Mouse (Mus musculus) limb, embryonic 15.5 days (tissue): ENCODE measurements around the gene Amdhd1. TPM values are rescaled to one million over a fixed set of nuclear protein-coding genes. Genes with fewer than 3 reads are reported as not detected.

Experiments
- ATAC-seq: fragments of 200-750 bp; cut with Nextera tagmentation; 2 replicates; pipeline ENCODE4 v1.8.0; 2017; ENCODE audit warnings: low read depth, moderate TSS enrichment; ENCODE audit not compliant: insufficient number of reproducible peaks, low FRiP score, low TSS enrichment
- H3K27ac ChIP-seq: fragments of 300-500 bp; sonication (generic); 2 replicates; pipeline ENCODE4 v1.5.1; 2015; ENCODE audit warnings: moderate library complexity, mild to moderate bottlenecking, inconsistent platforms
- H3K27me3 ChIP-seq: fragments of 300-500 bp; sonication (generic); 2 replicates; pipeline ENCODE4 v1.6.1; 2015; ENCODE audit warnings: inconsistent platforms
- H3K36me3 ChIP-seq: fragments of 300-500 bp; sonication (generic); 2 replicates; pipeline ENCODE4 v1.6.1; 2015; ENCODE audit warnings: inconsistent platforms
- H3K4me1 ChIP-seq: fragments of 300-500 bp; sonication (generic); 2 replicates; pipeline ENCODE4 v1.6.1; 2015; ENCODE audit warnings: inconsistent platforms
- H3K4me2 ChIP-seq: fragments of 300-500 bp; sonication (generic); 2 replicates; pipeline ENCODE4 v1.6.1; 2015; ENCODE audit warnings: mild to moderate bottlenecking, inconsistent platforms
- H3K4me3 ChIP-seq: fragments of 300-500 bp; sonication (generic); 2 replicates; pipeline ENCODE4 v1.5.1; 2015; ENCODE audit warnings: mild to moderate bottlenecking, inconsistent platforms
- H3K9ac ChIP-seq: fragments of 300-500 bp; sonication (generic); 2 replicates; pipeline ENCODE4 v1.6.1; 2015; ENCODE audit warnings: inconsistent platforms
- H3K9me3 ChIP-seq: fragments of 300-500 bp; sonication (generic); 2 replicates; pipeline ENCODE4 v1.6.1; 2016; ENCODE audit warnings: inconsistent platforms
- WGBS: fragments of 180-500 bp; shearing (Covaris S2); methylation state at CpG from one replicate; pipeline ENCODE4 v1.1.7; 2015; 5-methylcytosine and 5-hydroxymethylcytosine counted together
- polyA plus RNA-seq: library from polyadenylated mRNA; unstranded; fragments of >200 nt; fragmentation: Nextera tagmentation; extraction: Ambion mirVana; gene quantifications from 2 replicates; pipeline ENCODE4 v1.2.1, GENCODE M21; 2015

The Amdhd1 gene
- 0.22 and 0.24 TPM in 2 replicates for polyA plus RNA-seq

GRCm38 (mm10) chr10:93539775-93540430 lies at the start of gene Amdhd1:
Gene Amdhd1, minus strand, starts transcription at chr10:93540033.
- WGBS, result 3% methylated on average over 35 of the region's 35 CpGs
- H3K4me3 ChIP-seq, result peak within 1 kb of the TSS; percentile 43
- no peak within 1 kb of the TSS for H3K27ac ChIP-seq
- H3K36me3 ChIP-seq, result no peaks in the 10 kb centered on the region
- H3K9me3 ChIP-seq, result no peaks in the 10 kb centered on the region
- H3K4me1 ChIP-seq, result peaks cover 11% of the 10 kb centered on the region
- H3K4me2 ChIP-seq, result peak within 1 kb of the TSS; percentile 86
- H3K27me3 ChIP-seq, result peaks cover 3% of the 10 kb centered on the region; the same call in 1 of the 2 replicates
- H3K9ac ChIP-seq, result peak within 1 kb of the TSS; percentile 33; the same call in 1 of the 2 replicates
- peak; percentile 61; the same call in 1 of the 2 replicates for ATAC-seq

- H3K36me3 ChIP-seq, result peaks cover 8% of the 10 kb centered on the region; the same call in 1 of the 2 replicates
- H3K27me3 ChIP-seq, result 0 out of 2 replicates have a peak, but pooled peaks cover 3% of the 10 kb centered on the region
- H3K9me3 ChIP-seq, result no peaks in the 10 kb centered on the region
- peak within 1 kb of the TSS; percentile 67 for H3K27ac ChIP-seq
- ATAC-seq, result peak; percentile 77
- H3K4me1 ChIP-seq, result peaks cover 10% of the 10 kb centered on the region
- H3K9ac ChIP-seq, result peak within 1 kb of the TSS; percentile 58
- under 1% methylated on average over 63 of the region's 63 CpGs for WGBS
- peak within 1 kb of the TSS; percentile 78 for H3K4me2 ChIP-seq
- H3K4me3 ChIP-seq, result peak within 1 kb of the TSS; percentile 72
These were observed 49.5 kb upstream of the Amdhd1 start, which contains the start of gene Snrpf for GRCm38 (mm10) chr10:93589281-93589848. Gene Snrpf, minus strand, starts transcription at chr10:93589706.

- 2% methylated on average over 11 of the region's 11 CpGs for WGBS
- Histone ChIP-seq H3K36me3 (peaks cover 11% of the 10 kb centered on the region; the same call in 1 of the 2 replicates), H3K4me1 (peaks cover 10% of the 10 kb centered on the region), H3K27ac (peak overlapping the region; percentile 67), H3K4me3 (peak overlapping the region; percentile 72), H3K4me2 (peak overlapping the region; percentile 78), H3K27me3 (0 out of 2 replicates have a peak, but pooled peaks cover 3% of the 10 kb centered on the region), H3K9me3 (no peaks in the 10 kb centered on the region), H3K9ac (peak overlapping the region; percentile 58)
- no peak for ATAC-seq
These were observed 49.0 kb upstream of the Amdhd1 start for GRCm38 (mm10) chr10:93588796-93589195.

GRCm38 (mm10) chr10:93577271-93577886 lies 37.5 kb upstream of the Amdhd1 start:
- Histone ChIP-seq H3K9me3 (no peaks in the 10 kb centered on the region), H3K27ac (no peak overlapping the region), H3K27me3 (no peaks in the 10 kb centered on the region), H3K4me3 (no peak overlapping the region), H3K4me1 (no peaks in the 10 kb centered on the region), H3K9ac (no peak overlapping the region), H3K36me3 (peaks cover 10% of the 10 kb centered on the region), H3K4me2 (no peak overlapping the region)
- WGBS, result 68% methylated on average over 13 of the region's 13 CpGs
- no peak for ATAC-seq

GRCm38 (mm10) chr10:93575960-93576359 lies 36.1 kb upstream of the Amdhd1 start:
- H3K9ac ChIP-seq, result no peak overlapping the region
- H3K27ac ChIP-seq, result no peak overlapping the region
- H3K9me3 ChIP-seq, result no peaks in the 10 kb centered on the region
- H3K4me2 ChIP-seq, result no peak overlapping the region
- no peaks in the 10 kb centered on the region for H3K4me1 ChIP-seq
- 0 out of 2 replicates have a peak, but pooled peaks cover 2% of the 10 kb centered on the region for H3K36me3 ChIP-seq
- no peaks in the 10 kb centered on the region for H3K27me3 ChIP-seq
- ATAC-seq, result no peak
- 90% methylated on average over 8 of the region's 8 CpGs for WGBS
- no peak overlapping the region for H3K4me3 ChIP-seq

GRCm38 (mm10) chr10:93574966-93575365 lies 35.1 kb upstream of the Amdhd1 start:
- WGBS, result 64% methylated on average over 4 of the region's 4 CpGs
- Histone ChIP-seq H3K27ac (no peak overlapping the region), H3K9me3 (no peaks in the 10 kb centered on the region), H3K27me3 (no peaks in the 10 kb centered on the region), H3K4me2 (no peak overlapping the region), H3K4me3 (no peak overlapping the region), H3K9ac (no peak overlapping the region), H3K4me1 (no peaks in the 10 kb centered on the region), H3K36me3 (no peaks in the 10 kb centered on the region)
- ATAC-seq, result no peak

GRCm38 (mm10) chr10:93572209-93572608 lies 32.4 kb upstream of the Amdhd1 start:
- H3K9me3 ChIP-seq, result no peaks in the 10 kb centered on the region
- no peaks in the 10 kb centered on the region for H3K4me1 ChIP-seq
- H3K9ac ChIP-seq, result no peak overlapping the region
- H3K27ac ChIP-seq, result no peak overlapping the region
- H3K4me3 ChIP-seq, result no peak overlapping the region
- ATAC-seq, result no peak
- H3K36me3 ChIP-seq, result no peaks in the 10 kb centered on the region
- no peak overlapping the region for H3K4me2 ChIP-seq
- WGBS, result 52% methylated on average over 2 of the region's 2 CpGs
- no peaks in the 10 kb centered on the region for H3K27me3 ChIP-seq

GRCm38 (mm10) chr10:93568671-93569070 lies 28.8 kb upstream of the Amdhd1 start:
- 85% methylated on average over 6 of the region's 6 CpGs for WGBS
- no peak overlapping the region for H3K4me2 ChIP-seq
- no peaks in the 10 kb centered on the region for H3K36me3 ChIP-seq
- H3K27me3 ChIP-seq, result no peaks in the 10 kb centered on the region
- no peaks in the 10 kb centered on the region for H3K4me1 ChIP-seq
- H3K27ac ChIP-seq, result no peak overlapping the region
- H3K4me3 ChIP-seq, result no peak overlapping the region
- ATAC-seq, result no peak
- H3K9me3 ChIP-seq, result no peaks in the 10 kb centered on the region
- H3K9ac ChIP-seq, result no peak overlapping the region

GRCm38 (mm10) chr10:93567841-93568566 lies 28.2 kb upstream of the Amdhd1 start:
- Histone ChIP-seq H3K4me2 (no peak overlapping the region), H3K4me1 (no peaks in the 10 kb centered on the region), H3K9ac (no peak overlapping the region), H3K36me3 (no peaks in the 10 kb centered on the region), H3K9me3 (no peaks in the 10 kb centered on the region), H3K4me3 (no peak overlapping the region), H3K27me3 (no peaks in the 10 kb centered on the region), H3K27ac (no peak overlapping the region)
- WGBS, result 91% methylated on average over 11 of the region's 11 CpGs
- ATAC-seq, result no peak

- H3K4me3 ChIP-seq, result no peak overlapping the region
- H3K4me1 ChIP-seq, result no peaks in the 10 kb centered on the region
- H3K27me3 ChIP-seq, result no peaks in the 10 kb centered on the region
- H3K4me2 ChIP-seq, result no peak overlapping the region
- WGBS, result 78% methylated on average over 10 of the region's 10 CpGs
- ATAC-seq, result no peak
- H3K27ac ChIP-seq, result no peak overlapping the region
- H3K36me3 ChIP-seq, result no peaks in the 10 kb centered on the region
- no peaks in the 10 kb centered on the region for H3K9me3 ChIP-seq
- no peak overlapping the region for H3K9ac ChIP-seq
These were observed 27.2 kb upstream of the Amdhd1 start for GRCm38 (mm10) chr10:93567066-93567465.

GRCm38 (mm10) chr10:93564518-93565090 lies 24.8 kb upstream of the Amdhd1 start:
- Histone ChIP-seq H3K4me3 (no peak overlapping the region), H3K9ac (no peak overlapping the region), H3K27ac (no peak overlapping the region), H3K4me2 (no peak overlapping the region), H3K9me3 (no peaks in the 10 kb centered on the region), H3K36me3 (no peaks in the 10 kb centered on the region), H3K27me3 (no peaks in the 10 kb centered on the region), H3K4me1 (no peaks in the 10 kb centered on the region)
- ATAC-seq, result no peak
- WGBS, result 84% methylated on average over 14 of the region's 14 CpGs
